Mouse (Mus musculus) midbrain, embryonic 10.5 days (tissue): ENCODE measurements around the gene Hoxb5. TPM values are rescaled to one million over a fixed set of nuclear protein-coding genes. Genes with fewer than 3 reads are reported as not detected.

Source experiments
- DNase-seq: peaks from one replicate; pipeline ENCODE4 v3.0.0-alpha.2; 2017; ENCODE audit warnings: low spot score
- H3K27ac ChIP-seq: fragments of 300-500 bp; sonication (generic); replicated peaks from 2 replicates; pipeline ENCODE4 v1.5.1; 2016; ENCODE audit warnings: mild to moderate bottlenecking
- H3K27me3 ChIP-seq: fragments of 300-500 bp; sonication (generic); 2 replicates; pipeline ENCODE4 v1.6.1; 2016; ENCODE audit warnings: low read depth, mild to moderate bottlenecking; ENCODE audit not compliant: poor library complexity, severe bottlenecking
- H3K36me3 ChIP-seq: fragments of 300-500 bp; sonication (generic); 2 replicates; pipeline ENCODE4 v1.6.1; 2016; ENCODE audit warnings: mild to moderate bottlenecking, moderate library complexity
- H3K4me1 ChIP-seq: fragments of 300-500 bp; sonication (generic); 2 replicates; pipeline ENCODE4 v1.6.1; 2016
- H3K4me3 ChIP-seq: fragments of 300-500 bp; sonication (generic); 2 replicates; pipeline ENCODE4 v1.5.1; 2016; ENCODE audit warnings: mild to moderate bottlenecking, moderate library complexity
- H3K9me3 ChIP-seq: fragments of 300-500 bp; sonication (generic); replicated peaks from 2 replicates; pipeline ENCODE4 v1.6.1; 2016; ENCODE audit warnings: mild to moderate bottlenecking
- WGBS: fragments of 180-500 bp; shearing (Covaris S2); methylation state at CpG from one replicate; pipeline ENCODE4 v1.1.7; 2016; 5-methylcytosine and 5-hydroxymethylcytosine counted together
- polyA plus RNA-seq: library from polyadenylated mRNA; unstranded; fragments of >200 nt; fragmentation: Nextera tagmentation; extraction: Ambion mirVana; gene quantifications from 2 replicates; pipeline ENCODE4 v1.2.1, GENCODE M21; 2016

Gene Hoxb5
- polyA plus RNA-seq, 1 experiment from 2014 or later = not detected

GRCm38 (mm10) chr11:96347717-96348116, 44.6 kb downstream of the Hoxb5 start:
- Histone ChIP-seq H3K9me3 (no peaks in the 10 kb centered on the region), H3K27me3 (peaks cover 100% of the 10 kb centered on the region), H3K27ac (no peak overlapping the region), H3K4me3 (no peak overlapping the region), H3K36me3 (no peaks in the 10 kb centered on the region), H3K4me1 (peaks cover 11% of the 10 kb centered on the region; the same call in 1 of the 2 replicates)
- no peak for DNase-seq
- WGBS = 5% methylated on average over 4 of the region's 4 CpGs

GRCm38 (mm10) chr11:96348141-96348928, 45.2 kb downstream of the Hoxb5 start:
- Histone ChIP-seq H3K36me3 (no peaks in the 10 kb centered on the region), H3K4me1 (peaks cover 18% of the 10 kb centered on the region), H3K4me3 (no peak overlapping the region), H3K9me3 (no peaks in the 10 kb centered on the region), H3K27me3 (peaks cover 100% of the 10 kb centered on the region), H3K27ac (no peak overlapping the region)
- no peak for DNase-seq
- WGBS = 2% methylated on average over 21 of the region's 21 CpGs

- Histone ChIP-seq H3K4me3 (no peak overlapping the region), H3K9me3 (no peaks in the 10 kb centered on the region), H3K27ac (no peak overlapping the region), H3K36me3 (no peaks in the 10 kb centered on the region), H3K4me1 (peaks cover 19% of the 10 kb centered on the region), H3K27me3 (peaks cover 100% of the 10 kb centered on the region)
- WGBS = 9% methylated on average over 3 of the region's 3 CpGs
- DNase-seq = no peak
Measured at GRCm38 (mm10) chr11:96348988-96349387, 45.9 kb downstream of the Hoxb5 start.

GRCm38 (mm10) chr11:96349491-96350340, 46.6 kb downstream of the Hoxb5 start:
- peaks cover 23% of the 10 kb centered on the region for H3K4me1 ChIP-seq
- WGBS = under 1% methylated on average over 14 of the region's 14 CpGs
- H3K36me3 ChIP-seq = no peaks in the 10 kb centered on the region
- no peak overlapping the region for H3K27ac ChIP-seq
- DNase-seq = peak; percentile 52
- H3K9me3 ChIP-seq = no peaks in the 10 kb centered on the region
- peaks cover 100% of the 10 kb centered on the region for H3K27me3 ChIP-seq
- H3K4me3 ChIP-seq = no peak overlapping the region

- Histone ChIP-seq H3K9me3 (no peaks in the 10 kb centered on the region), H3K36me3 (no peaks in the 10 kb centered on the region), H3K4me3 (no peak within 1 kb of the TSS), H3K27me3 (peaks cover 100% of the 10 kb centered on the region), H3K27ac (no peak within 1 kb of the TSS), H3K4me1 (peaks cover 24% of the 10 kb centered on the region)
- DNase-seq = no peak
- 2% methylated on average over 2 of the region's 2 CpGs for WGBS
Measured at GRCm38 (mm10) chr11:96350341-96350624, 47.1 kb downstream of the Hoxb5 start, which contains the start of gene Hoxb2. Gene Hoxb2, plus strand, starts transcription at chr11:96350525.

- H3K27ac ChIP-seq = no peak overlapping the region
- no peaks in the 10 kb centered on the region for H3K36me3 ChIP-seq
- WGBS = 3% methylated on average over 2 of the region's 2 CpGs
- H3K9me3 ChIP-seq = no peaks in the 10 kb centered on the region
- H3K4me1 ChIP-seq = peaks cover 19% of the 10 kb centered on the region
- peak; percentile 28 for DNase-seq
- peaks cover 100% of the 10 kb centered on the region for H3K27me3 ChIP-seq
- H3K4me3 ChIP-seq = no peak overlapping the region
Measured at GRCm38 (mm10) chr11:96350791-96351190, 47.7 kb downstream of the Hoxb5 start.

GRCm38 (mm10) chr11:96351312-96351711, 48.2 kb downstream of the Hoxb5 start:
- Histone ChIP-seq H3K4me1 (peaks cover 17% of the 10 kb centered on the region), H3K27me3 (peaks cover 100% of the 10 kb centered on the region), H3K4me3 (no peak overlapping the region), H3K36me3 (no peaks in the 10 kb centered on the region), H3K27ac (no peak overlapping the region), H3K9me3 (no peaks in the 10 kb centered on the region)
- 4% methylated on average over 11 of the region's 11 CpGs for WGBS
- peak; percentile 40 for DNase-seq

GRCm38 (mm10) chr11:96351831-96352230, 48.7 kb downstream of the Hoxb5 start:
- no peak overlapping the region for H3K27ac ChIP-seq

GRCm38 (mm10) chr11:96352691-96353521, 49.8 kb downstream of the Hoxb5 start:
- DNase-seq = peak; percentile 81
- H3K36me3 ChIP-seq = no peaks in the 10 kb centered on the region
- H3K9me3 ChIP-seq = no peaks in the 10 kb centered on the region
- peaks cover 17% of the 10 kb centered on the region for H3K4me1 ChIP-seq
- H3K27ac ChIP-seq = no peak overlapping the region
- H3K27me3 ChIP-seq = peaks cover 100% of the 10 kb centered on the region
- under 1% methylated on average over 75 of the region's 75 CpGs for WGBS
- peak overlapping the region; percentile 40 for H3K4me3 ChIP-seq

More at GRCm38 (mm10) chr11:96351831-96352230, 48.7 kb downstream of the Hoxb5 start:
- Histone ChIP-seq H3K36me3 (no peaks in the 10 kb centered on the region), H3K4me3 (no peak overlapping the region; the same call in 1 of the 2 replicates), H3K27me3 (peaks cover 100% of the 10 kb centered on the region), H3K9me3 (no peaks in the 10 kb centered on the region), H3K4me1 (peaks cover 17% of the 10 kb centered on the region)
- peak; percentile 47 for DNase-seq
- WGBS = under 1% methylated on average over 22 of the region's 22 CpGs

- no peak overlapping the region for H3K27ac ChIP-seq
- 1% methylated on average over 14 of the region's 14 CpGs for WGBS
- H3K36me3 ChIP-seq = no peaks in the 10 kb centered on the region
- H3K9me3 ChIP-seq = no peaks in the 10 kb centered on the region
- DNase-seq = no peak
- peaks cover 100% of the 10 kb centered on the region for H3K27me3 ChIP-seq
- peak overlapping the region; percentile 40; the same call in 1 of the 2 replicates for H3K4me3 ChIP-seq
- peaks cover 17% of the 10 kb centered on the region for H3K4me1 ChIP-seq
Measured at GRCm38 (mm10) chr11:96353522-96353841, 50.3 kb downstream of the Hoxb5 start.

GRCm38 (mm10) chr11:96353939-96354338, 50.8 kb downstream of the Hoxb5 start:
- 2% methylated on average over 8 of the region's 8 CpGs for WGBS
- Histone ChIP-seq H3K4me1 (peaks cover 17% of the 10 kb centered on the region), H3K27me3 (peaks cover 100% of the 10 kb centered on the region), H3K27ac (no peak overlapping the region), H3K4me3 (peak overlapping the region; percentile 45), H3K9me3 (no peaks in the 10 kb centered on the region), H3K36me3 (no peaks in the 10 kb centered on the region)
- DNase-seq = peak; percentile 63

GRCm38 (mm10) chr11:96354376-96354775, 51.2 kb downstream of the Hoxb5 start:
- DNase-seq = peak; percentile 75
- Histone ChIP-seq H3K9me3 (no peaks in the 10 kb centered on the region), H3K4me3 (peak overlapping the region; percentile 45), H3K4me1 (peaks cover 17% of the 10 kb centered on the region), H3K27ac (no peak overlapping the region; the same call in 1 of the 2 replicates), H3K36me3 (no peaks in the 10 kb centered on the region), H3K27me3 (peaks cover 100% of the 10 kb centered on the region)
- WGBS = under 1% methylated on average over 25 of the region's 25 CpGs
